Mouse (Mus musculus): ENCODE measurements around the gene Gm17334. TPM values are rescaled to one million over a fixed set of nuclear protein-coding genes. Genes with fewer than 3 reads are reported as not detected.

Gene Gm17334
- polyA plus RNA-seq, 1 experiment from 2014 or later, result 0.23 TPM

DNA sequence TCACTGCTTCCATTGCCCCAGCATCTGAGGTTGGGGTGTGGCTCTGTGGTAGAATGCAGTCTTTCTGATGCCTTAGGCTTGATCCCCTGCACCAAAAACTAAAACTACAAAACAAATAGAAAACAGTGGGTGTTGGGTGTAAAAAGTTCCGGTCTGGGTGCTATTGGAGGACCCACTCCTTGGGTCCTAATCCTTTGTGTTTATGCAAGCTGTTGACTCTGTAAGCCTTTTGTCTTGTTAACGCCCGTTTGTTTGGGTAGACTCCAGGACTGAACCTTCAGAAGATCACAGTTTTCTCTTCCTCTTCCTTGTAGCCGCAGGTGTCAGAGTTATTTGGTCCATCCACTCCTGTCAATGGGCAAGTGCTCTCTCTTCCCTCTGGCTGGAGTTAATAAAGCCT, 27.0 kb upstream of the Gm17334 start:
- no peak overlapping the region for H3K4me3 ChIP-seq (ENCODE audit: low read depth, low read length)
- DNase-seq (no peak), ATAC-seq (no peak)
- 67% methylated on average over 4 of the region's 4 CpGs for WGBS (ENCODE audit: insufficient replicate concordance)
- 0 out of 2 replicates have a peak overlapping the region, but pooled peaks have one; percentile 12 for H3K27ac ChIP-seq (ENCODE audit: low read depth)
- no peaks in the 10 kb centered on the region for H3K36me3 ChIP-seq (replicated peaks; ENCODE audit: insufficient read depth, low read length)
- TF ChIP-seq EP300 (IDR thresholded peaks at IDR 0.05; ENCODE audit: low read depth) (no peak), CTCF (IDR thresholded peaks at IDR 0.05; ENCODE audit: low read depth) (no peak)
- H3K9ac ChIP-seq (replicated peaks), result no peak overlapping the region
- no peak overlapping the region for H3K4me2 ChIP-seq (ENCODE audit: low read depth, low read length)
- no peaks in the 10 kb centered on the region for H3K27me3 ChIP-seq (ENCODE audit: insufficient read depth, low read length)
- peaks cover 40% of the 10 kb centered on the region for H3K4me1 ChIP-seq (ENCODE audit: insufficient read depth)
- no peaks in the 10 kb centered on the region for H3K9me3 ChIP-seq (ENCODE audit: low read length)

DNA sequence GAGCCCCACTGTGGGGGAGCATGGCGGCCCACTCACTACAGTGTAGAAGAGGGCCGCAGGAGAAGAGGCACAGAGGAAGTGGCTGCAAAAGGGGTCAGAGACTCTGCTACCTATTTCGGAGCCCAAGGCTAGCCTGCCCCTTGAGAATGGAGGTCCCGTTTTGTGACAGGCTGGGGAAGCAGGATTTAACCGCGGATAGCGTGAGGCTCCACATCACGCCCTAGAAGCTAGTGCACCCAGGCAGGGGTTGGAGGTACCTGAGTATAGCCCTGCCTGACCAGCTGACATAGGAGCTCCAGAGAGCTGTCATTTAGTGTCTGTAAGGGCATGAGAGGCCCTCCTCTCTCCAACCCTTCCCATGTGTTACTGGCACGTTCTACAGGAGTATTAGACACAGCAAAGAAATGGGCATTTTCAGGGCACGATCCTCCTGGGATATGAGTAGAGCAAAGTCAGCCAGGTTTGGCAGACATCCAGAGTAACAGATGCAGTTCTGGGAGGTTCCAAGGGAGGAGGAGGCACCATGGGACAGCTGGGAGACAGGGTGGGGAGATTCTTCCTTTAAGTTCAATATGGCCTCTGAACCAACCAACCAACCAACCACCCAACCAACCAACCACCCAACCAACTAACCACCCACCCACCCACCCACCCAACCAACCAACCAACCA, 25.2 kb upstream of the Gm17334 start:
- H3K36me3 ChIP-seq (replicated peaks; ENCODE audit: insufficient read depth, low read length), result no peaks in the 10 kb centered on the region
- no peak overlapping the region for H3K4me3 ChIP-seq (ENCODE audit: low read depth, low read length)
- peak overlapping the region; percentile 98; the same call in 1 of the 2 replicates for H3K27ac ChIP-seq (ENCODE audit: low read depth)
- DNase-seq (no peak), ATAC-seq (no peak)
- WGBS (ENCODE audit: insufficient replicate concordance), result 81% methylated on average over 10 of the region's 10 CpGs
- no peaks in the 10 kb centered on the region for H3K27me3 ChIP-seq (ENCODE audit: insufficient read depth, low read length)
- H3K4me2 ChIP-seq (ENCODE audit: low read depth, low read length), result no peak overlapping the region
- H3K9ac ChIP-seq (replicated peaks), result no peak overlapping the region
- H3K4me1 ChIP-seq (ENCODE audit: insufficient read depth), result peaks cover 47% of the 10 kb centered on the region
- H3K9me3 ChIP-seq (ENCODE audit: low read length), result no peaks in the 10 kb centered on the region
- TF ChIP-seq CTCF (IDR thresholded peaks at IDR 0.05; ENCODE audit: low read depth), result no peak
- no peak for TF ChIP-seq EP300 (IDR thresholded peaks at IDR 0.05; ENCODE audit: low read depth)

DNA sequence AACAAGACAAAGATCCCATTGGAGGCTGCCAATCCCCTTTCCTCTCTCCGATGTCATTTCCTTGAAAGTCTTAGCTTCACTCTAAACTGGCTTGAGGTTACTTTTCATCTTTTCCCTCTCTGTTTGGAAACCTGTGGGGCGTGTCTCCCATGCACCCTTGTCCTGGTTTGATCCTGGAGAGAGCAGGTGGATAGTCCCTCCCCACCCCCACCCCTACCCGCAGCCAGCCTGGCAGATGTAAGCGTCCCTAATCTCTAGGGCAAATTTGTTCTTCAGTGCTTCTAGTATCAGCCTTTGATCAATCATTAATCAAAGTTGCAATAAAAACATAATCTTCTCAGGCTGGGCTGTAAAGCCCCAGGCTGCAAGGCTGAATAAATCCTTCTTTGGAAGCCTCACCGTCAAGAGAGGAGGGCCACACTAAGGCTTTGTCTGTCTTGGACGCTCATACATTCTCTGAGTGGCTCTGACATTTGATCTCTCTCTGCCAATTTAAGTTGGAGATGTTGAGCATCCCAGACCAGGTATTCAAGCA, 24.5 kb upstream of the Gm17334 start:
- Histone ChIP-seq H3K27me3 (ENCODE audit: insufficient read depth, low read length) (no peaks in the 10 kb centered on the region), H3K9ac (replicated peaks) (no peak overlapping the region), H3K36me3 (replicated peaks; ENCODE audit: insufficient read depth, low read length) (no peaks in the 10 kb centered on the region), H3K27ac (ENCODE audit: low read depth) (peak overlapping the region; percentile 98), H3K4me2 (ENCODE audit: low read depth, low read length) (no peak overlapping the region), H3K4me3 (ENCODE audit: low read depth, low read length) (no peak overlapping the region), H3K4me1 (ENCODE audit: insufficient read depth) (peaks cover 46% of the 10 kb centered on the region), H3K9me3 (ENCODE audit: low read length) (no peaks in the 10 kb centered on the region)
- TF ChIP-seq EP300 (IDR thresholded peaks at IDR 0.05; ENCODE audit: low read depth) (no peak), CTCF (IDR thresholded peaks at IDR 0.05; ENCODE audit: low read depth) (no peak)
- no peak for ATAC-seq
- DNase-seq, result peak; percentile 44
- WGBS (ENCODE audit: insufficient replicate concordance), result 56% methylated on average over 6 of the region's 6 CpGs

DNA sequence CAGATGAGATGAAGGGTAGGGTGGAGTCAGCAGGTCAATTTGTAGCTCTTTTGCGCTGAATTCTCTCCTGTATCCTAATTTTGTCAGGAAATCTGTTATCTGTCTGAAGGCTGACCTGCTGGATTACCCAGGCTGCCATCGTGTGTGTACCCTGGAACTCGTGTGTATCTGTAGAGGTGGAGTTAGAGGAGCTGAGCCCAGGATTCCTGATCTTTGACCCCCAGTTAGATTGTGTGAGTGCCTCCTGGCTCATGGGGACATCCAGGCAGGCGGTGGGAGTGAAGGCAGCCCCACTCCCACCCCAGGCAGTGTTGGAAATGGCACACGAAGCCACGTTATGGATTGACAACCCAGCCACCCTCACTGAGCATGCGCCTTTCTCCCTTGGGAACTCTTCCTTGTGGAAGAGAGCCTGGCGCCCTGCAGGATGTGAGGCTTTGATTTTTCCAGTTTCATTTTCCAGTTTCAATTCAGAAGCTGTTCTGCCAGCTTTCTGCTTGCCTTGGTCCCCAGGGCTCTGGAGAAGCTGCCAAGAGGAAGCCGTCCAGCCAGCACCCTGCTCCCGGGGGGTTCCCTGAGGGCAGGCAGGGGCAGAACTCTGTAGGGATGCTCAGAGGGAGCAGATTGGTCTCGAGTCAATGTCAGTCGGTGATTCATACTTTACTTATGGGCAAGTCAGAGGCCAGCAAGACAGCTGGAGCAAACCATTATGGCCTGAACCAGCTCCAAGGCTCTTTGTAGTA, 23.6 kb upstream of the Gm17334 start:
- ATAC-seq, result peak; percentile 47
- peak; percentile 44 for DNase-seq
- Histone ChIP-seq H3K4me2 (ENCODE audit: low read depth, low read length) (peak overlapping the region; percentile 40), H3K9ac (replicated peaks) (peak overlapping the region; percentile 45; the same call in 1 of the 2 replicates), H3K36me3 (replicated peaks; ENCODE audit: insufficient read depth, low read length) (no peaks in the 10 kb centered on the region), H3K27me3 (ENCODE audit: insufficient read depth, low read length) (no peaks in the 10 kb centered on the region), H3K27ac (ENCODE audit: low read depth) (peak overlapping the region; percentile 98), H3K4me1 (ENCODE audit: insufficient read depth) (peaks cover 46% of the 10 kb centered on the region), H3K4me3 (ENCODE audit: low read depth, low read length) (no peak overlapping the region), H3K9me3 (ENCODE audit: low read length) (no peaks in the 10 kb centered on the region)
- WGBS (ENCODE audit: insufficient replicate concordance), result 33% methylated on average over 12 of the region's 12 CpGs
- TF ChIP-seq CTCF (IDR thresholded peaks at IDR 0.05; ENCODE audit: low read depth), result no peak
- TF ChIP-seq EP300 (IDR thresholded peaks at IDR 0.05; ENCODE audit: low read depth), result no peak

DNA sequence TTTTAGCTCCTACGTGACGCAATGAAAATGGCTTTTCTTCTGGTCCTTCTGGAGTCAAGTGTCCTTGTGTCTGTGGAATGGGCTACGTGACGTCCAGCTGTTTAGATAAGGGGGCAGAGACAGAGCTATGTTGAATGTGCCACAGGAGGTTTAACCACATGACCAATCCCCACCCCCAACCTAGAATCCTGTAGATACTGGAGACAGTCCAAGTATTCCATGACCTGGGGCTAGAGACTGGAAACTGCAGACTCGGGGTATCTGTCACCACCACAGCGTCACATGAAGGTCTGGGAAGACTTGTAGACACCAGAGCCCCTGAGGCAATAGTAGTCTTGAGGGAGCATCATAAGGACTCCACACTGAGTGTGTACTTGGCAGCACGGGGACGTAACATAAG, 22.8 kb upstream of the Gm17334 start:
- Histone ChIP-seq H3K27ac (ENCODE audit: low read depth) (peak overlapping the region; percentile 98), H3K27me3 (ENCODE audit: insufficient read depth, low read length) (no peaks in the 10 kb centered on the region), H3K9me3 (ENCODE audit: low read length) (no peaks in the 10 kb centered on the region), H3K4me3 (ENCODE audit: low read depth, low read length) (no peak overlapping the region), H3K4me1 (ENCODE audit: insufficient read depth) (peaks cover 49% of the 10 kb centered on the region), H3K4me2 (ENCODE audit: low read depth, low read length) (peak overlapping the region; percentile 61), H3K36me3 (replicated peaks; ENCODE audit: insufficient read depth, low read length) (no peaks in the 10 kb centered on the region), H3K9ac (replicated peaks) (peak overlapping the region; percentile 45; the same call in 1 of the 2 replicates)
- DNase-seq (no peak), ATAC-seq (peak; percentile 31)
- TF ChIP-seq EP300 (IDR thresholded peaks at IDR 0.05; ENCODE audit: low read depth), result no peak
- TF ChIP-seq CTCF (IDR thresholded peaks at IDR 0.05; ENCODE audit: low read depth), result no peak
- 37% methylated on average over 8 of the region's 8 CpGs for WGBS (ENCODE audit: insufficient replicate concordance)

All from liver, postnatal 0 days (tissue).